Mouse (Mus musculus) NIH3T3 (cell line): ENCODE measurements around the gene Frmd4a.
"Not testable (repeated sequence)": the region's sequence is repeated elsewhere in the genome, so short reads cannot be mapped to it uniquely, and the experiment has no call there.

Experiments
- DNase-seq: peaks from one replicate; pipeline ENCODE4 v3.0.0-alpha.2; 2012; ENCODE audit warnings: low read depth

Gene Frmd4a

GRCm38 (mm10) chr2:4196041-4196440 lies 178.5 kb downstream of the Frmd4a start:
- no peak for DNase-seq

GRCm38 (mm10) chr2:4209234-4209633 lies 191.7 kb downstream of the Frmd4a start:
- DNase-seq: no peak

GRCm38 (mm10) chr2:4222497-4222828 lies 204.9 kb downstream of the Frmd4a start:
- no peak for DNase-seq

- no peak for DNase-seq
These were observed 205.8 kb downstream of the Frmd4a start for GRCm38 (mm10) chr2:4223316-4223715.

GRCm38 (mm10) chr2:4226941-4227558 lies 209.5 kb downstream of the Frmd4a start:
- no peak for DNase-seq

GRCm38 (mm10) chr2:4227563-4227962 lies 210.0 kb downstream of the Frmd4a start:
- DNase-seq: no peak

- DNase-seq: no peak
These were observed 211.0 kb downstream of the Frmd4a start for GRCm38 (mm10) chr2:4228510-4228909.

GRCm38 (mm10) chr2:4232335-4232734 lies 214.8 kb downstream of the Frmd4a start:
- DNase-seq: no peak

GRCm38 (mm10) chr2:4232761-4233322 lies 215.3 kb downstream of the Frmd4a start:
- no peak for DNase-seq

GRCm38 (mm10) chr2:4237686-4238085 lies 220.2 kb downstream of the Frmd4a start:
- no peak for DNase-seq

GRCm38 (mm10) chr2:4249723-4250122 lies 232.2 kb downstream of the Frmd4a start:
- no peak for DNase-seq

- DNase-seq: peak; percentile 74
These were observed 235.2 kb downstream of the Frmd4a start for GRCm38 (mm10) chr2:4252541-4253291.

- DNase-seq: peak; percentile 59
These were observed 235.8 kb downstream of the Frmd4a start for GRCm38 (mm10) chr2:4253348-4253747.

- no peak for DNase-seq
These were observed 236.6 kb downstream of the Frmd4a start for GRCm38 (mm10) chr2:4254083-4254482.

- no peak for DNase-seq
These were observed 238.7 kb downstream of the Frmd4a start for GRCm38 (mm10) chr2:4256242-4256641.

GRCm38 (mm10) chr2:4257604-4258003 lies 240.1 kb downstream of the Frmd4a start:
- DNase-seq: no peak

GRCm38 (mm10) chr2:4258803-4259202 lies 241.3 kb downstream of the Frmd4a start:
- DNase-seq: not testable (repeated sequence)

GRCm38 (mm10) chr2:4260324-4261058 lies 243.0 kb downstream of the Frmd4a start:
- DNase-seq: peak; percentile 67

- peak; percentile 60 for DNase-seq
These were observed 245.2 kb downstream of the Frmd4a start for GRCm38 (mm10) chr2:4262667-4263066.

- no peak for DNase-seq
These were observed 249.9 kb downstream of the Frmd4a start for GRCm38 (mm10) chr2:4267377-4267776.

- peak; percentile 93 for DNase-seq
These were observed 265.3 kb downstream of the Frmd4a start for GRCm38 (mm10) chr2:4282777-4283176.

GRCm38 (mm10) chr2:4285693-4286291 lies 268.3 kb downstream of the Frmd4a start:
- peak; percentile 82 for DNase-seq
